Mouse (Mus musculus): Measurements from ENCODE around the gene Gpr137c. TPM values are rescaled to one million over a fixed set of nuclear protein-coding genes. Genes with fewer than 3 reads are reported as not detected.
A peak's percentile ranks its signal among the peaks of the same experiment; 100 is the strongest.

The Gpr137c gene
- polyA plus RNA-seq, 1 experiment: 1.7 TPM

DNA sequence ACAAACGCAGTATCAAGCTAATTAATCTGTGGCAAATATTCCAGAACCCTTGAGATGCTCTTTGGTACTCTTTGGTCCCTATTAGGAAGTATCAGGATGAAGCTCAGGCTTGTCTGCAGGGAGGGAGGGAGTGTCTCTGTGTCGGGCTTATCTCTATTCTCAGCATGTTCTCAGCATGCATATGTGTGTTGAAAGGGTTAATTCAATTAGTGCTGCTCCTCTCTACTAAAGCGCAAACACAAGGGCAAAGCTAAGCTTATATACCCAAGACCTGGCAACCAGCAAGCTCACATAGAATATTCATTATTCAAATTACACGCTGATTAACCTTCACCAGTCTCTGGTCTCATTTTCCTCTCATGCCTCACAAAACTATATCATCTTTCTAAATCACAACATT is 84.4 kb downstream of the Gpr137c start:
- WGBS: 84% methylated on average over 4 of the region's 4 CpGs

DNA sequence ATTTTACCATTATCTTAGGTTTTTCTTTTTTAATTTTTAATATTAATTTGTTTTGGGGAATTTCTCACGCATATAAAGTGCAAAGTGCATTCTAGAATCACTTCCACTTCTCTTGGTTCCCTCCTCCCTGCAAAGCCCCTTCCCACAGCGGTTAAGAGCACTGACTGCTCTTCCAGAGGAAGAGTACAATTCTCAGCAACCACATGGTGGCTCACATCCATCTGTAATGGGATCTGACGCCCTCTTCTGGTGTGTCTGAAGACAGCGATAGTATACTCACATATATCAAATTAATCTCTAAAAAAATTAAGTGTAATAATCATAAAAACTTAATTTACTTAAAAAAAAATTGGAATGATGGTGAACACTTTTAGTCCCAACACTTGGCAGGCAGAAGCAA is 84.9 kb downstream of the Gpr137c start:
- 79% methylated on average over 4 of the region's 4 CpGs for WGBS
- H3K4me1 ChIP-seq (ENCODE audit: control insufficient read depth, insufficient read depth, low read length): no peaks in the 10 kb centered on the region
- TF ChIP-seq POLR2A (IDR thresholded peaks at IDR 0.05; ENCODE audit: low read depth, low read length) (no peak), CTCF (conservative IDR thresholded peaks at IDR 0.05; ENCODE audit: insufficient read depth, insufficient read length, low read depth, low read length) (no peak)

More for the DNA sequence above, 84.4 kb downstream of the Gpr137c start:
- Histone ChIP-seq H3K27ac (ENCODE audit: insufficient read depth, low read depth, low read length) (no peak overlapping the region), H3K36me3 (ENCODE audit: control insufficient read depth, insufficient read depth, low read length) (peaks cover 2% of the 10 kb centered on the region), H3K27me3 (replicated peaks; ENCODE audit: control insufficient read depth, insufficient read depth, low read length) (no peaks in the 10 kb centered on the region), H3K4me3 (ENCODE audit: insufficient read depth, low read depth, low read length) (no peak overlapping the region), H3K4me1 (ENCODE audit: control insufficient read depth, insufficient read depth, low read length) (no peaks in the 10 kb centered on the region)
- TF ChIP-seq CTCF (conservative IDR thresholded peaks at IDR 0.05; ENCODE audit: insufficient read depth, insufficient read length, low read depth, low read length): no peak
- TF ChIP-seq POLR2A (IDR thresholded peaks at IDR 0.05; ENCODE audit: low read depth, low read length): no peak
- DNase-seq: no peak

DNA sequence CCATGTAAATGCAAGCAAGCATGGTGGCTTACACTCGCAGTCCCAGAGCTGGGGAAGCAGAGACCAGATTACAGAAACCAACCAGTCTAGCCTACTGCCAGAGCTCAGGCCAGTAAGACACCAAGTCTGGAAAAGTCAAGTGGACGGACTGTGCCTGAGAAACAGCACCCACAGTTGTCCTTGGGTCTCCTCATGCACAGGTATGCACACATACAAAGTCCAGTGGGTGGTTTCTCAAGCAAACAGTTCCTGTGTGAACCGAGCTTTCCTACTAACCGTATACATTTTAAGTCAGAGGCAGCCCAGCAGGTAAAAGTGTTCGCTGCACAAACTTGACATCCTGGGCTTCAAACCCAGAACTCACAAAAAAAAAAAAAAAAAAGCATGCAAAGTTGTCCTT is 86.3 kb downstream of the Gpr137c start:
- TF ChIP-seq POLR2A (IDR thresholded peaks at IDR 0.05; ENCODE audit: low read depth, low read length) (no peak), CTCF (conservative IDR thresholded peaks at IDR 0.05; ENCODE audit: insufficient read depth, insufficient read length, low read depth, low read length) (no peak)
- Histone ChIP-seq H3K4me3 (ENCODE audit: insufficient read depth, low read depth, low read length) (no peak overlapping the region), H3K36me3 (ENCODE audit: control insufficient read depth, insufficient read depth, low read length) (peaks cover 2% of the 10 kb centered on the region), H3K27ac (ENCODE audit: insufficient read depth, low read depth, low read length) (no peak overlapping the region), H3K27me3 (replicated peaks; ENCODE audit: control insufficient read depth, insufficient read depth, low read length) (no peaks in the 10 kb centered on the region), H3K4me1 (ENCODE audit: control insufficient read depth, insufficient read depth, low read length) (no peaks in the 10 kb centered on the region)
- 84% methylated on average over 5 of the region's 5 CpGs for WGBS
- no peak for DNase-seq

More for the DNA sequence above, 84.9 kb downstream of the Gpr137c start:
- no peaks in the 10 kb centered on the region for H3K27me3 ChIP-seq (replicated peaks; ENCODE audit: control insufficient read depth, insufficient read depth, low read length)
- DNase-seq: no peak
- peaks cover 2% of the 10 kb centered on the region for H3K36me3 ChIP-seq (ENCODE audit: control insufficient read depth, insufficient read depth, low read length)
- no peak overlapping the region for H3K27ac ChIP-seq (ENCODE audit: insufficient read depth, low read depth, low read length)
- H3K4me3 ChIP-seq (ENCODE audit: insufficient read depth, low read depth, low read length): no peak overlapping the region

DNA sequence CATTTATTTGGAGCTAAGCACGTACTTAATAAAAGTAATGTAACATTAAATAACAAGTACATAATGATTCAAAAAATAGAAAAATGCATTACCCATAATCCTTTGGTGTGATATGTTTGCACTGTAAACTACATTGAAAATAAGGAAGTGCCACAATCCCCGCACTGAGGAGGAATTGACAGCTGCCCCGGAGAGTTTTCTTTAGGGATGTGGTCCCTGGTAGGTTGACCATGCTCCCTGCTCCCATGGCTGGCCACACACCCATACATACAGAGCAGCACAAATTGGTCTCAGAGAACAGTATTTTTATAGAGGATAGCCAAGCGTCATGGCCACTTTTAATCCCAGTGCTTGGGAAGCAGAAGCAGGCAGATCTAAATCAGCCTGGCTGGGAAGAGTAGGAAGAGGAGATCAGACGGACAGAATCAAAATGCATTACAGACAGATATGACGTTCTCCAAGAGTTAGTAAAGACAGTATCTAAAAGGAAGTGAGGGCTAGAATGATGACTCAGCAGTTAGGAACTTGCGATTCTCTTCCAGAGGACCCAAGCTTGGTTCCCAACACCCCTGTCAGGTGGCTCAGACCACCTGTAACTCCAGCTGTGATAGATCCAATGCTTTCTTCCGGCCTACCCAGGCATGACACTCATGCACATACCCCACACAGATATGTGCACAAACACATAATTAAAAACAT is 88.3 kb downstream of the Gpr137c start:
- no peak for DNase-seq
- WGBS: 84% methylated on average over 8 of the region's 8 CpGs
- TF ChIP-seq CTCF (conservative IDR thresholded peaks at IDR 0.05; ENCODE audit: insufficient read depth, insufficient read length, low read depth, low read length) (no peak), POLR2A (IDR thresholded peaks at IDR 0.05; ENCODE audit: low read depth, low read length) (no peak)
- no peaks in the 10 kb centered on the region for H3K4me1 ChIP-seq (ENCODE audit: control insufficient read depth, insufficient read depth, low read length)
- H3K36me3 ChIP-seq (ENCODE audit: control insufficient read depth, insufficient read depth, low read length): no peaks in the 10 kb centered on the region; the same call in 1 of the 2 replicates
- H3K27ac ChIP-seq (ENCODE audit: insufficient read depth, low read depth, low read length): no peak overlapping the region
- no peak overlapping the region for H3K4me3 ChIP-seq (ENCODE audit: insufficient read depth, low read depth, low read length)
- H3K27me3 ChIP-seq (replicated peaks; ENCODE audit: control insufficient read depth, insufficient read depth, low read length): no peaks in the 10 kb centered on the region

DNA sequence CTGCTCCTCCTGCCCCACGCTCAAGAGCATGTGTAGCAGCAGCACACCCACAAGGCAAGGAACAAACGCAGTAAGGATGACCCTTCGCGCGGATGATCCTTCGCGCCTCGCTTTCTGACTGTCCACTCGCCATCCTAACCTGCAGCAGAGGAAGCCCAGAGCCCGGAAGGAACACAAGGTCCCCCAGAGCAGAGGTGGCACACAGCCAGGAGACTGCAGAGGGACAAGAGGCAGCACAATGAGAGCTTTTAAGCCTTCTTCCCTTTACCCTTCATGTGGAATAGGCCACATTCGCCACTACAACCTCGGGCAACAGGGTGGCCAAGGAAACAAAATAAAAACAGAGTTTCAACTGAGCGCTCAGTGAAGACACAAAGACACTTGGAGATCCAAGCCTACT is 90.1 kb downstream of the Gpr137c start:
- no peaks in the 10 kb centered on the region for H3K27me3 ChIP-seq (replicated peaks; ENCODE audit: control insufficient read depth, insufficient read depth, low read length)
- H3K4me1 ChIP-seq (ENCODE audit: control insufficient read depth, insufficient read depth, low read length): no peaks in the 10 kb centered on the region
- H3K27ac ChIP-seq (ENCODE audit: insufficient read depth, low read depth, low read length): no peak overlapping the region
- H3K4me3 ChIP-seq (ENCODE audit: insufficient read depth, low read depth, low read length): no peak overlapping the region
- TF ChIP-seq POLR2A (IDR thresholded peaks at IDR 0.05; ENCODE audit: low read depth, low read length) (no peak), CTCF (conservative IDR thresholded peaks at IDR 0.05; ENCODE audit: insufficient read depth, insufficient read length, low read depth, low read length) (no peak)
- WGBS: 83% methylated on average over 13 of the region's 13 CpGs
- no peaks in the 10 kb centered on the region for H3K36me3 ChIP-seq (ENCODE audit: control insufficient read depth, insufficient read depth, low read length)
- DNase-seq: peak; percentile 20

DNA sequence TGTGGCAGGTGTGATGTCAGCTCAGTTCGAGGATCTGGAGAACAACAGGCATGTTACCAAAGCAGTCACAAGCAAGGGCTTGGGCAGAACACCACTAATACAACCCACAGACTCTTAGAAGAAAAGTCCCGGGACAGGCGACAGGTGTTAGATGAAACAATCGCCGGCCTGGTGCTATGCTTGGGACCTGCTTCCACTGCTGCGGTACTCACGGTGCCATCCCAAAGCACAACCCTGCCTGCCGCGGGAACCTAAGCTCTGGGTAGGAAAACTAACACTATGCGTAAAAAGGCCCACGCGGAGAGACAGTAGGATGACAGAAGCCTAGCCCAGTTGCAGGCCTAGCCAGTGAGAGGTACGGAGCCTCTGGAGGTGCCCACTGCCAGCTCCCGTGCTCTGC is 90.6 kb downstream of the Gpr137c start:
- no peak for TF ChIP-seq CTCF (conservative IDR thresholded peaks at IDR 0.05; ENCODE audit: insufficient read depth, insufficient read length, low read depth, low read length)
- TF ChIP-seq POLR2A (IDR thresholded peaks at IDR 0.05; ENCODE audit: low read depth, low read length): no peak
- no peaks in the 10 kb centered on the region for H3K4me1 ChIP-seq (ENCODE audit: control insufficient read depth, insufficient read depth, low read length)
- 92% methylated on average over 14 of the region's 14 CpGs for WGBS
- no peak overlapping the region for H3K27ac ChIP-seq (ENCODE audit: insufficient read depth, low read depth, low read length)
- H3K4me3 ChIP-seq (ENCODE audit: insufficient read depth, low read depth, low read length): no peak overlapping the region
- H3K27me3 ChIP-seq (replicated peaks; ENCODE audit: control insufficient read depth, insufficient read depth, low read length): no peaks in the 10 kb centered on the region
- no peaks in the 10 kb centered on the region for H3K36me3 ChIP-seq (ENCODE audit: control insufficient read depth, insufficient read depth, low read length)
- DNase-seq: no peak

DNA sequence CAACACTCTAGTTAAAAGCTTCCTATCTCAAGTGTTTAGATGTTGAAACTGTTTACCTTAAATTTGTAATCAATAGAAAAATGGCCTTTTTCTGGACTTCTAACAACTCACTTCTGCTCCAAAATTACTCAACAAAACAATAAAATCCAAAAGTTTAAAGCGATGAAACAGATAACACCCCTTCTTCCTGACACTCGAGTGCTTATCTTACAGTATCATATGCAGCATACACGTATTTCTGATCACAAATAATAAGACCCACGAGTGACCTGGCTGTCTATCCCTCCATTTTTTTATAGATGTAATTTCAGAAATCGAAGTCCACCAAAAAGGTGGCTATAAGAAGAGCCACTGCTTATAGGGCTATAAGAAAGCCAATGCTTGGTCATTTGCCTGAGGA is 97.4 kb downstream of the Gpr137c start:
- H3K4me1 ChIP-seq (ENCODE audit: control insufficient read depth, insufficient read depth, low read length): no peaks in the 10 kb centered on the region
- TF ChIP-seq CTCF (conservative IDR thresholded peaks at IDR 0.05; ENCODE audit: insufficient read depth, insufficient read length, low read depth, low read length) (no peak), POLR2A (IDR thresholded peaks at IDR 0.05; ENCODE audit: low read depth, low read length) (no peak)
- no peak overlapping the region for H3K27ac ChIP-seq (ENCODE audit: insufficient read depth, low read depth, low read length)
- H3K36me3 ChIP-seq (ENCODE audit: control insufficient read depth, insufficient read depth, low read length): no peaks in the 10 kb centered on the region
- H3K4me3 ChIP-seq (ENCODE audit: insufficient read depth, low read depth, low read length): no peak overlapping the region
- 82% methylated on average over 5 of the region's 5 CpGs for WGBS
- H3K27me3 ChIP-seq (replicated peaks; ENCODE audit: control insufficient read depth, insufficient read depth, low read length): no peaks in the 10 kb centered on the region
- DNase-seq: no peak
